1 mouse cellular context compared by ENCODE assay signal in the genomic region with DNA sequence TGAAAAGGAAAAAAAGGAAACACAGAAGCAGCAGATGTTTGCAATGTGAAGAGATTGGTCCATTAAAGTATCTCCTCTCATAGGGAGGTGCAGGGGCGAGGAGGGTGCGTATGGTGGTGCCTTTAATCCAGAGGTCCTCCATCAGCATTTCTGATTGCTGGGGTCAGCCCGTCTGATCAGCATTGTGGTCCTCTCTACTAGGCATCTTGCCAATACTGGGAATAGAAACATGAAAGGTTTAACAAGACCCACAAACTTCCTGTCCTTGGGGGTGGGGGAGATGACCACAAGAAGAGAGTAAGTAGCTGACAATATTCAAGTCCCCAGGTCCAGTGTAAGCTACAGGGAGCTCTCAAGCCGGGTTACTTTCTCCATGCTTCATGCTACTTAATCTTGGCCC.
TF ChIP-seq lines count a peak whose summit lies in the region.

No protein-coding gene starts in this region.

TF ChIP-seq in MEL, 35 proteins besides CTCF, POLR2A, EP300 and RAD21:
- TF ChIP-seq CHD1 (IDR thresholded peaks at IDR 0.05; ENCODE audit: low read depth, low read length) (no peak), USF2 (IDR thresholded peaks at IDR 0.05; ENCODE audit: borderline replicate concordance in 1 of 2, insufficient read depth in 1 of 2, low read depth in 1 of 2, low read length in 2 of 2) (no peak), BHLHE40 (IDR thresholded peaks at IDR 0.05; ENCODE audit: borderline replicate concordance, low read depth, low read length) (no peak), MAFK (IDR thresholded peaks at IDR 0.05; ENCODE audit: borderline replicate concordance, low read depth, low read length) (no peak), MEF2A (IDR thresholded peaks at IDR 0.05; ENCODE audit: extremely low read depth, insufficient replicate concordance, low read depth, low read length, poor library complexity, severe bottlenecking) (no peak), JUND (IDR thresholded peaks at IDR 0.05; ENCODE audit: low read depth, low read length) (no peak), SMC3 (IDR thresholded peaks at IDR 0.05; ENCODE audit: low read depth, low read length) (no peak)
